Mouse (Mus musculus): Measurements from ENCODE around the gene Ccnb1ip1. TPM values are rescaled to one million over a fixed set of nuclear protein-coding genes. Genes with fewer than 3 reads are reported as not detected.

Gene Ccnb1ip1
- total and polyA plus RNA-seq, 2 experiments, result 0.92 TPM; not detected in 1

DNA sequence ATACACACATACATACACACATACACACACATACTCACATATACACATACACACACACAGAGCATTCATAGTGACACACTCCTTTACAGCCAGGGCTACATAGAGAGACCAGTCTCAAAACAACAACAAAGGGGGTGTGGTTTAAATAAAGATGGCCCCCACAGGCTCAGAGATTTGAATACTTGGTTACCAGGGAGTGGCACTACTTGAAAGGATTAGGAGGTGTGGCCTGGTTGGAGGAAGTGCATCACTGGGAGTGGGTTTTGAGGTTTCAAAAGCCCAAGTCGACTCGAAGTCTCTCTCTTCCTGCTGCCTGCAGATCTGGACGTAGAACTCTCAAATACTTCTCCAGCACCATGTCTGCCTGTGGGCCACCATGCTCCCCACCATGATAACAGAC is 25.4 kb downstream of the Ccnb1ip1 start:
- H3K4me3 ChIP-seq (ENCODE audit: insufficient read depth, low read depth, low read length), result no peak overlapping the region
- TF ChIP-seq CTCF (IDR thresholded peaks at IDR 0.05; ENCODE audit: low read depth, low read length) (no peak), POLR2A (IDR thresholded peaks at IDR 0.05; ENCODE audit: extremely low read depth, insufficient read depth, low read length) (no peak)
- H3K79me2 ChIP-seq (ENCODE audit: control insufficient read depth, insufficient read depth, low read length), result no peaks in the 10 kb centered on the region
- H3K4me1 ChIP-seq (ENCODE audit: control insufficient read depth, insufficient read depth, low read length), result no peaks in the 10 kb centered on the region
- H3K9ac ChIP-seq (ENCODE audit: low read depth, low read length), result no peak overlapping the region
- no peaks in the 10 kb centered on the region for H3K27me3 ChIP-seq (ENCODE audit: control insufficient read depth, insufficient read depth, low read length)
- 92% methylated on average over 3 of the region's 3 CpGs for WGBS
- H3K36me3 ChIP-seq (ENCODE audit: control insufficient read depth, insufficient read depth, low read length), result peaks cover 7% of the 10 kb centered on the region; the same call in 1 of the 2 replicates
- no peak overlapping the region for H3K27ac ChIP-seq (replicated peaks; ENCODE audit: insufficient read depth, low read depth, low read length)
- no peak for DNase-seq (ENCODE audit: extremely low read depth, low read depth, low spot score)

DNA sequence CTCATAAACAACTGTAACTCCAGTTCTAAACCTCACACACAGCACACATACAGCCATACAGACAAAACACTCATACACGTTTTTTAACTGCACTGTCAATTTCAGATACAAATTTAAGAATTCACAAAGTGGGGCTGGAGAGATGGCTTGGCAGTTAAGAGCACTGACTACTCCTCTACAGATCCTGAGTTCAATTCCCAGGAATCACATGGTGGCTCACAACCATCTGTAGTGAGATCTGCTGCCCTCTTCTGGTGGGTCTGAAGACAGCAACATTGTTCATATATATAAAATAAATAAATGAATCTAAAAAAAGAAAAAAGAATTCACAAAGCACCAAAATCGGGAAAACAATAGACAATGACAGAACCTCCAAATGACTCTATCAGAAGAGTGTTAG is 36.2 kb downstream of the Ccnb1ip1 start:
- 87% methylated on average over 2 of the region's 2 CpGs for WGBS

DNA sequence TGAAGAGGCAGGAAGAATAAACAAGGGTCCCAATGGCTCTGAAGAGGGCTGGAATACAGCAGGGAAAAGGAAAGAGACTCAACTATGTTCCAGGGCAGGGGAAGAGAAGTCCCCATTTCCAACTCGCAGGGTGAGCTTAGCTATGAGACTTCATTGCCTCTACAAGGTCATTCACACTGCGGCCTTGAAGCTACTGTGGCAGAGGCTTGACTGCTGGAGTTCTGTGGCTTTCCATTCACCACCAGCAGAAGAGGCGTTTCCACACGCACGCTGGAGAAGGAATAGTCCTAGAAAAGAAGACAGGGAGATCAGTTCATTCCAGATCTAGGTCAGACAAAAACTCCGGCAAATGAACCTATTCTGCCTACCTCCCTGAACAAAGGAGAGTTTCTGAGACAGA is 41.8 kb downstream of the Ccnb1ip1 start:
- H3K4me3 ChIP-seq (ENCODE audit: insufficient read depth, low read depth, low read length), result no peak overlapping the region
- H3K36me3 ChIP-seq (ENCODE audit: control insufficient read depth, insufficient read depth, low read length), result peaks cover 25% of the 10 kb centered on the region
- no peak overlapping the region for H3K27ac ChIP-seq (replicated peaks; ENCODE audit: insufficient read depth, low read depth, low read length)
- TF ChIP-seq CTCF (IDR thresholded peaks at IDR 0.05; ENCODE audit: low read depth, low read length), result no peak
- no peak for TF ChIP-seq POLR2A (IDR thresholded peaks at IDR 0.05; ENCODE audit: extremely low read depth, insufficient read depth, low read length)
- H3K4me1 ChIP-seq (ENCODE audit: control insufficient read depth, insufficient read depth, low read length), result no peaks in the 10 kb centered on the region
- no peak overlapping the region for H3K9ac ChIP-seq (ENCODE audit: low read depth, low read length)
- H3K79me2 ChIP-seq (ENCODE audit: control insufficient read depth, insufficient read depth, low read length), result no peaks in the 10 kb centered on the region
- DNase-seq (ENCODE audit: extremely low read depth, low read depth, low spot score), result no peak
- 92% methylated on average over 6 of the region's 6 CpGs for WGBS
- H3K27me3 ChIP-seq (ENCODE audit: control insufficient read depth, insufficient read depth, low read length), result no peaks in the 10 kb centered on the region

More for the DNA sequence above, 36.2 kb downstream of the Ccnb1ip1 start:
- Histone ChIP-seq H3K9ac (ENCODE audit: low read depth, low read length) (no peak overlapping the region), H3K4me1 (ENCODE audit: control insufficient read depth, insufficient read depth, low read length) (no peaks in the 10 kb centered on the region), H3K27me3 (ENCODE audit: control insufficient read depth, insufficient read depth, low read length) (no peaks in the 10 kb centered on the region), H3K36me3 (ENCODE audit: control insufficient read depth, insufficient read depth, low read length) (peaks cover 38% of the 10 kb centered on the region), H3K79me2 (ENCODE audit: control insufficient read depth, insufficient read depth, low read length) (no peaks in the 10 kb centered on the region), H3K4me3 (ENCODE audit: insufficient read depth, low read depth, low read length) (no peak overlapping the region), H3K27ac (replicated peaks; ENCODE audit: insufficient read depth, low read depth, low read length) (no peak overlapping the region)
- TF ChIP-seq POLR2A (IDR thresholded peaks at IDR 0.05; ENCODE audit: extremely low read depth, insufficient read depth, low read length) (no peak), CTCF (IDR thresholded peaks at IDR 0.05; ENCODE audit: low read depth, low read length) (no peak)
- peak; percentile 6 for DNase-seq (ENCODE audit: extremely low read depth, low read depth, low spot score)

DNA sequence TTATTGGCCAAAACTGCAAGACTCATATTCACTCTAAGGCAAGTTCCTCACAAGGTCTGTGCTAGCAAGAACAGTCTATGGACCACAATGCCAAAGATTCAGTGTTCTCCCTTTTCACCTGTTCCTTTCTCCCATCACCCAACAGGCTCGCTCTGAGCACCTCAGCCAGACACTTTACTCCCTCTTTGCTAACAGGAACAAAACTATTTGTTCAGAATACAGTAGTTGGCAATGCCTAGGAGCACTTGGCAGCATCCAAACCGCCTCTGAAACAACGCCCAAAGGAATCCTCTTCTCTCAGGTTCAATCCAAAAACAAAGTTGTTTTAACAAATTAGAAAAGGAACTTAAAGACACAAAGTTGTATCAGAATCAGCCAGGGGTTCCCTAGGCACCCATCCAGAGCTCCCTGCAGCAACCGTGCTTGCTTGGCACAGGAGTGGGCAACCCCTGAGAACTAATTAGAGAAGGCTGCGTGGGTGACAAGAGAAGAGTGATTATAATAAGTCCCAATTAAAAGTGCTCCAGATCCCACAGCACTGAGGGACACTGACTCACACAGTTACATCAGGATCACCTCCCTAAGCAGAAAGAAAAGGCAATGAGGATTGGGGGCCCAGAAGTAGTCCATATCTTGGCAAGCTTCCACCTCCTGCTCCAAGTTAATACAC is 49.0 kb downstream of the Ccnb1ip1 start:
- DNase-seq (ENCODE audit: extremely low read depth, low read depth, low spot score), result peak; percentile 2
- Histone ChIP-seq H3K79me2 (ENCODE audit: control insufficient read depth, insufficient read depth, low read length) (no peaks in the 10 kb centered on the region), H3K27ac (replicated peaks; ENCODE audit: insufficient read depth, low read depth, low read length) (no peak overlapping the region), H3K9ac (ENCODE audit: low read depth, low read length) (no peak overlapping the region), H3K36me3 (ENCODE audit: control insufficient read depth, insufficient read depth, low read length) (no peaks in the 10 kb centered on the region), H3K4me1 (ENCODE audit: control insufficient read depth, insufficient read depth, low read length) (no peaks in the 10 kb centered on the region), H3K4me3 (ENCODE audit: insufficient read depth, low read depth, low read length) (no peak overlapping the region), H3K27me3 (ENCODE audit: control insufficient read depth, insufficient read depth, low read length) (no peaks in the 10 kb centered on the region)
- TF ChIP-seq CTCF (IDR thresholded peaks at IDR 0.05; ENCODE audit: low read depth, low read length) (no peak), POLR2A (IDR thresholded peaks at IDR 0.05; ENCODE audit: extremely low read depth, insufficient read depth, low read length) (no peak)
- WGBS, result 56% methylated on average over 5 of the region's 5 CpGs

DNA sequence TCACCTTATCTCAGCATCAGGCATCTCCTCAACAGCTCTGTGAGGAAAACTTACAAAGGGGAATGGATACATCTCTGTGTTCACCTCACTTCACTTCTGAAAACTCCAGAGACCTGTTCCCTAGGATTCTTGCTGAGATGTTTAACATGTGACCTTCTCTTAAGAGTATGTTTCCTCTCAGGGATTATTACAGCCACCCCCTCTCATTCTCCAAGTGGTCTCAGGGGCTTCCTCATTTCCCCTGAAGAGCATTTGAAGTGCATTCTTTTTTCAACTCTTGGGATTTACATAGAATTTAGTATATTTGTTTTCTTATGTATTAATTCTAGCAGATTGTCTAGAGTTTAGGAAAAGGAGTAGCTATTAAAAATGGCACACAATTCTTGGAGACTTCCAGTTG is 62.5 kb downstream of the Ccnb1ip1 start, which contains the start of gene Olfr749:
Gene Olfr749, minus strand, starts transcription at position 101 of the 400 bp plus-strand sequence.
- no peaks in the 10 kb centered on the region for H3K79me2 ChIP-seq (ENCODE audit: control insufficient read depth, insufficient read depth, low read length)
- no peaks in the 10 kb centered on the region for H3K4me1 ChIP-seq (ENCODE audit: control insufficient read depth, insufficient read depth, low read length)
- no peaks in the 10 kb centered on the region for H3K36me3 ChIP-seq (ENCODE audit: control insufficient read depth, insufficient read depth, low read length)
- H3K27me3 ChIP-seq (ENCODE audit: control insufficient read depth, insufficient read depth, low read length), result no peaks in the 10 kb centered on the region
- no peak within 1 kb of the TSS for H3K27ac ChIP-seq (replicated peaks; ENCODE audit: insufficient read depth, low read depth, low read length)
- H3K4me3 ChIP-seq (ENCODE audit: insufficient read depth, low read depth, low read length), result no peak within 1 kb of the TSS
- no peak for TF ChIP-seq POLR2A (IDR thresholded peaks at IDR 0.05; ENCODE audit: extremely low read depth, insufficient read depth, low read length)
- no peak for TF ChIP-seq CTCF (IDR thresholded peaks at IDR 0.05; ENCODE audit: low read depth, low read length)
- DNase-seq (ENCODE audit: extremely low read depth, low read depth, low spot score), result no peak
- H3K9ac ChIP-seq (ENCODE audit: low read depth, low read length), result no peak within 1 kb of the TSS

DNA sequence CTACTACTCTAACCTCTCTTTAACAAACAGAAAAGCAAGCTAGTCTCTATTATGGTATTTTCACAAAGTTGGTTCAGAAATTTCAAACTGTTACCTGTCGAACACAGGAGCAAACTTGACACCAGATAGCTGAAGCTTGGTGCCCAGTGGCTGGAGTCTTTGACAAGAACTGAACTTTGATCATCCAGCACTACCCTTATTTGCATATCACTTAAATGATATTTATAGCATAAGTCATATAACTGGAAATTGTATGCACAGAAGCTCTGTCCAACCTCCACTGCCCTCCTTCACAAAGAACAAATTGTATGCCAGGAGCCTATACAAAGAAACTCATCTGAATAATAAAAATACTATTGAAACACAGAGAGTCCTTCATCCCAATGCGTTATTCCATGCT is 65.9 kb downstream of the Ccnb1ip1 start:
- no peak overlapping the region for H3K4me3 ChIP-seq (ENCODE audit: insufficient read depth, low read depth, low read length)
- no peaks in the 10 kb centered on the region for H3K27me3 ChIP-seq (ENCODE audit: control insufficient read depth, insufficient read depth, low read length)
- no peak overlapping the region for H3K9ac ChIP-seq (ENCODE audit: low read depth, low read length)
- no peaks in the 10 kb centered on the region for H3K79me2 ChIP-seq (ENCODE audit: control insufficient read depth, insufficient read depth, low read length)
- no peaks in the 10 kb centered on the region for H3K4me1 ChIP-seq (ENCODE audit: control insufficient read depth, insufficient read depth, low read length)
- WGBS, result 76% methylated on average over 2 of the region's 2 CpGs
- DNase-seq (ENCODE audit: extremely low read depth, low read depth, low spot score), result no peak
- no peak overlapping the region for H3K27ac ChIP-seq (replicated peaks; ENCODE audit: insufficient read depth, low read depth, low read length)
- no peaks in the 10 kb centered on the region for H3K36me3 ChIP-seq (ENCODE audit: control insufficient read depth, insufficient read depth, low read length)
- TF ChIP-seq POLR2A (IDR thresholded peaks at IDR 0.05; ENCODE audit: extremely low read depth, insufficient read depth, low read length), result no peak
- no peak for TF ChIP-seq CTCF (IDR thresholded peaks at IDR 0.05; ENCODE audit: low read depth, low read length)

Measured in liver, adult 2 months (tissue).